Mouse (Mus musculus) midbrain, embryonic 11.5 days (tissue): ENCODE data around the gene Gpkow. TPM values are rescaled to one million over a fixed set of nuclear protein-coding genes. Genes with fewer than 3 reads are reported as not detected.
A peak's percentile ranks its signal among the peaks of the same experiment; 100 is the strongest.

Experiments used
- ATAC-seq: fragments of 200-750 bp; cut with Nextera tagmentation; 2 replicates; pipeline ENCODE4 v1.8.0; 2017; ENCODE audit warnings: moderate TSS enrichment, moderate library complexity; ENCODE audit not compliant: low FRiP score
- DNase-seq: peaks from one replicate; pipeline ENCODE4 v3.0.0; 2015; ENCODE audit warnings: low spot score; ENCODE audit errors: missing footprints
- H3K27ac ChIP-seq: fragments of 300-500 bp; sonication (generic); 2 replicates; pipeline ENCODE4 v1.5.1; 2014; ENCODE audit warnings: low read depth, low read length
- H3K27me3 ChIP-seq: fragments of 300-500 bp; sonication (generic); 2 replicates; pipeline ENCODE4 v1.6.1; 2014; ENCODE audit warnings: mild to moderate bottlenecking, low read length, moderate library complexity, mixed read lengths; ENCODE audit not compliant: control insufficient read depth, insufficient read depth
- H3K36me3 ChIP-seq: fragments of 300-500 bp; sonication (generic); 2 replicates; pipeline ENCODE4 v1.6.1; 2014; ENCODE audit warnings: mild to moderate bottlenecking, low read length, moderate library complexity, mixed read lengths; ENCODE audit not compliant: control insufficient read depth, insufficient read depth
- H3K4me1 ChIP-seq: fragments of 300-500 bp; sonication (generic); 2 replicates; pipeline ENCODE4 v1.6.1; 2014; ENCODE audit warnings: low read length; ENCODE audit not compliant: control insufficient read depth, insufficient read depth
- H3K4me2 ChIP-seq: fragments of 300-500 bp; sonication (generic); 2 replicates; pipeline ENCODE4 v1.6.1; 2014; ENCODE audit warnings: mild to moderate bottlenecking, moderate library complexity
- H3K4me3 ChIP-seq: fragments of 300-500 bp; sonication (generic); 2 replicates; pipeline ENCODE4 v1.5.1; 2014; ENCODE audit warnings: low read depth, low read length
- H3K9ac ChIP-seq: fragments of 300-500 bp; sonication (generic); 2 replicates; pipeline ENCODE4 v1.6.1; 2014; ENCODE audit warnings: low read length
- H3K9me3 ChIP-seq: fragments of 300-500 bp; sonication (generic); 2 replicates; pipeline ENCODE4 v1.6.1; 2016; ENCODE audit warnings: low read length; ENCODE audit not compliant: control insufficient read depth
- WGBS: fragments of 180-500 bp; shearing (Covaris S2); extraction: QIAGEN DNeasy Blood & Tissue Kit; methylation state at CpG from one replicate; pipeline ENCODE4 v1.1.7; 2014; 5-methylcytosine and 5-hydroxymethylcytosine counted together
- polyA plus RNA-seq: library from polyadenylated mRNA; unstranded; fragments of >200 nt; fragmentation: Nextera tagmentation; extraction: Ambion mirVana; gene quantifications from 2 replicates; pipeline ENCODE4 v1.2.1, GENCODE M21; 2014

Gpkow gene
- polyA plus RNA-seq, 1 experiment from 2014 or later, result 44.4 TPM

DNA sequence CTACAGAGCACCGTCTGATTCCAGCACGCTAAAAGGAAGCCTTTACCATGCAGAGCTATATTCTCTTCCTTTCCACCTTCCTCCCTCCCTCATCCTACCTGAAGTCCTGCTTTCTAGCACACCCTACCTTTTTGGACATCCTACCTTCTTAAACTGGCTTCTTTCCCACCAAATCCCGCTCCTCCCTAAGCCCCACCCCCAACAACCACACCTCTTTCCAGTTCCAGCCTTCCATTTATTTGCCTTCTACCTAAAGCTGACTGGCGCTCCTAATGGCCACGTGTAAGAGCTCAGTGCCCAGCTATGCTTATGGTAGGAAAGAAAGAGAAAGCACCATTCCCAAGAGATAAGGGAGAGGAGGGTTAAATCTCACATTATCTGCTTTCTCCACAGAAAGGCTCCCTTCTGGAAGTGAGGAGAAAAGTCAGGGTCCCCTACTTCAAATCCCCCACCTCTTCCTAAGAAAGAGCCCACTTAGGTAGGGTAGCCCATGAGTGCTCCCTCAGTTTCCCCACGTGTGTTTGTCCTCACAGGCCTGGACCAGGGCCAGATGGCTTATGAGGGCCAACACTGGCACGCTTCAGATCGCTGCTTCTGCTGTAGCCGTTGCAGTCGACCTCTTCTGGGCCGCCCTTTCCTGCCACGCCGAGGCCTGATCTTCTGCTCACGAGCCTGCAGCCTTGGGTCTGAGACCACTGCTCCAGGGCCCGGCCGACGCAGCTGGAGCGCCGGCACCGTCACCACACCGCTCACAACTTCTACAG is 31.0 kb upstream of the Gpkow start:
- H3K4me3 ChIP-seq, result no peak overlapping the region
- no peak overlapping the region for H3K4me2 ChIP-seq
- WGBS, result 75% methylated on average over 21 of the region's 21 CpGs
- ATAC-seq, result no peak
- H3K9me3 ChIP-seq, result no peaks in the 10 kb centered on the region
- H3K4me1 ChIP-seq, result no peaks in the 10 kb centered on the region
- no peak overlapping the region for H3K27ac ChIP-seq
- H3K27me3 ChIP-seq, result no peaks in the 10 kb centered on the region
- H3K36me3 ChIP-seq, result no peaks in the 10 kb centered on the region
- no peak overlapping the region for H3K9ac ChIP-seq
- no peak for DNase-seq

DNA sequence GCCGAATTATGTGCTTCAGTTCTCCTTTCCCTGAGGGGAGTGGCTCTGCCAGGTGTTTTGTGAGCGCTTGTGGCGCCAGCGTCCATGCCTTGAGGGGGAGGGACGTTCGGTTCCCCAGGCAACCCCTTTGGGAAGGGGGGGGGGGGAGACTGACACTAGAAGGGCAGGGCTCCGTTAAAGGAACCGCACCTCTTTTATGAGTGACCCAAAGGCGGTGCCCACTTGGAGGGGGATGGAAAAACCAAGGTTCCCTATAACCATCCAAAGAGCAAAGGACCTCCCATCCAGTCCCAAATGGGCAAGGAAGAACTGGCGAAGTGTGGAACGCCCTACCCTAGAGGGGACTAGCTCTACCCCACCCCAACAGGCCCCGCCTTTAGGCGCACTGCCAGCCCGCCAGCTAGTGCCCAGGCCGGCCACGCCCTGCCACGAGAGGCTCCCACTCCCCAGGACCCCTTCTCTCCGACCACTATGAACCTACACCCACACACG is 26.5 kb upstream of the Gpkow start:
- ATAC-seq (peak; percentile 83), DNase-seq (peak; percentile 87)
- Histone ChIP-seq H3K9ac (peak overlapping the region; percentile 42), H3K27me3 (no peaks in the 10 kb centered on the region), H3K9me3 (no peaks in the 10 kb centered on the region), H3K4me2 (peak overlapping the region; percentile 48), H3K4me1 (no peaks in the 10 kb centered on the region), H3K36me3 (no peaks in the 10 kb centered on the region), H3K4me3 (peak overlapping the region; percentile 34), H3K27ac (no peak overlapping the region)
- WGBS, result 16% methylated on average over 17 of the region's 19 CpGs

DNA sequence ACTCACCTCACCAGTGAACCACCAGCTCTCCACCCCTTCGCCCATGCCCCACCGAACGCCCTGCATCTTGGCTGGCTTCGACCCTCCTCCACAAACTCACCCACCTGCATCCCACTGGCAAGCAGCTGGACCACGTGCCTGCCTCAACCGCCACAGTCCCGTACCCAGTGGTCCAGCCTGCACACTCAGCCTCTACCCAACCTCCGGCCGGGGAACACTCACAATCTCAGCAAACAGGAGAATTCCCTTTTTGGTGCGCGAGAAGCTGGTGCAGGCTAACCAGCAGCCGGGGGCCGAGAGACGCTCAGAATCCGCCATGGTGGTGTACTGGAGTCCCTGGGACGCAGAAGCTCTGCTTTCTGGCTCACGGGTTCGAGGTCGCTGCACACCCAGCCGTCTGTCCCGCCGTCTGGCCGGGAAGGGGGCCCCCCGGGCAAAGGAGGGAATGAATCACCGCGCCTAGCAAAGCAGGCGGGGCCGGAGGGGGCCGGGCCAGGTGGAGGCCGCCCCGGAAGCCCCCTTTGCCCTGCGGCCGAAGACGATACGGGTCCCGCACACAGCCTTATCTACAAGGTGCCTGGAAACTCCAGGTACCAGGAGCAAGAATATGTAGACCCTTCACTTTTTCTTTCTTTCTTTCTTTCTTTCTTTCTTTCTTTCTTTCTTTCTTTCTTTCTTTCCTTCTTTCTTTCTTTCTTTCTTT is 25.9 kb upstream of the Gpkow start, which contains the start of gene Plp2:
Plp2 (minus strand) TSS at position 470 of the 703 bp plus-strand sequence.
- Histone ChIP-seq H3K27me3 (no peaks in the 10 kb centered on the region), H3K4me3 (peak within 1 kb of the TSS; percentile 34), H3K4me1 (no peaks in the 10 kb centered on the region), H3K4me2 (peak within 1 kb of the TSS; percentile 48), H3K27ac (no peak within 1 kb of the TSS), H3K9ac (peak within 1 kb of the TSS; percentile 42), H3K36me3 (no peaks in the 10 kb centered on the region), H3K9me3 (no peaks in the 10 kb centered on the region)
- DNase-seq, result peak; percentile 87
- WGBS, result 26% methylated on average over 31 of the region's 36 CpGs
- peak; percentile 59; the same call in 1 of the 2 replicates for ATAC-seq

GRCm38 (mm10) chrX:7672739-7673138 is 24.2 kb upstream of the Gpkow start:
- Histone ChIP-seq H3K4me1 (no peaks in the 10 kb centered on the region), H3K4me3 (no peak overlapping the region), H3K27me3 (no peaks in the 10 kb centered on the region), H3K27ac (no peak overlapping the region), H3K4me2 (no peak overlapping the region), H3K9me3 (no peaks in the 10 kb centered on the region), H3K9ac (no peak overlapping the region), H3K36me3 (no peaks in the 10 kb centered on the region)
- DNase-seq (no peak), ATAC-seq (no peak)
- 50% methylated on average over 6 of the region's 6 CpGs for WGBS

- ATAC-seq (no peak), DNase-seq (no peak)
- Histone ChIP-seq H3K9ac (no peak overlapping the region), H3K9me3 (no peaks in the 10 kb centered on the region), H3K4me1 (no peaks in the 10 kb centered on the region), H3K27me3 (no peaks in the 10 kb centered on the region), H3K4me2 (no peak overlapping the region), H3K36me3 (no peaks in the 10 kb centered on the region), H3K27ac (no peak overlapping the region), H3K4me3 (no peak overlapping the region)
- WGBS, result 35% methylated on average over 12 of the region's 12 CpGs
These were observed 23.2 kb upstream of the Gpkow start for GRCm38 (mm10) chrX:7673578-7674281.

DNA sequence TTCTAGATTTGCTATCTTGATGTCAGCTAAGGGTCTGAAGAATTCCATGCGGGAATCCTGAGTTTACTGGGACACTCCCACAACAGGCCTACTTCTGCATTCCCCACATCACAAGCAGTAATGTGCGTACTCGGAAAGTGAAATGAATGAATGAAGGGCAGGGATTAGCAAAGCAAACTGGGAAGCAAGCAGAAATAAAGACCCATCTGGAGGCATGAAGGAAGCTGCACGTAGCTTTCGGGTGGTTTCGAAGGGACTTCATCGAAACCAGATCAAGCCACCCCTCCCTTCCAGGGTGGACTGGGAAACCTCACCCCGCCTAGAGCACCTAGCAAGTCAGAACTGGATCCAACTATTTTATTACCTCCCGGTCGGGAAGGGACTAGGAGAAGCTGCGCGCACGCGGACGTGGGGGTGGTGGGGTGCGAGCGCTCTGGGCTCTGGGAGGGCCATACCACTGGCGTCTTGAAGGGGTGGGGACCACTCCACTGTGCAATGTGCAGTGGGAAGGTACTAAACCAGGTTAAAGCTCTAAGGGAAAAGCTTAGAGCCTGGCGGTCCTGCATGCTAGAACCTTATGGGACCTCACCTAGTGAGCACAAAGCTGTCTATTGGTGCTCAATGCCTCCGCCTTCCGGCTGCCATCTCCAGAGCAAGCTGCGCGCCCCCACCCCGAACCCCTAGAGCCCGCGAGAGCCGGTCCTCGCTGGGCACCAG is 22.5 kb upstream of the Gpkow start:
- H3K4me3 ChIP-seq, result no peak overlapping the region
- H3K27ac ChIP-seq, result no peak overlapping the region
- H3K4me1 ChIP-seq, result no peaks in the 10 kb centered on the region
- H3K27me3 ChIP-seq, result no peaks in the 10 kb centered on the region
- H3K9ac ChIP-seq, result no peak overlapping the region
- H3K36me3 ChIP-seq, result no peaks in the 10 kb centered on the region
- H3K4me2 ChIP-seq, result peak overlapping the region; percentile 22
- no peak for ATAC-seq
- DNase-seq, result peak; percentile 81
- WGBS, result 39% methylated on average over 28 of the region's 28 CpGs
- H3K9me3 ChIP-seq, result no peaks in the 10 kb centered on the region

GRCm38 (mm10) chrX:7675001-7675380 is 21.9 kb upstream of the Gpkow start:
- DNase-seq (no peak), ATAC-seq (no peak)
- 39% methylated on average over 10 of the region's 10 CpGs for WGBS
- peak overlapping the region; percentile 22 for H3K4me2 ChIP-seq
- H3K27ac ChIP-seq, result no peak overlapping the region
- H3K27me3 ChIP-seq, result no peaks in the 10 kb centered on the region
- H3K4me3 ChIP-seq, result no peak overlapping the region
- H3K36me3 ChIP-seq, result no peaks in the 10 kb centered on the region
- no peak overlapping the region for H3K9ac ChIP-seq
- no peaks in the 10 kb centered on the region for H3K4me1 ChIP-seq
- H3K9me3 ChIP-seq, result no peaks in the 10 kb centered on the region

DNA sequence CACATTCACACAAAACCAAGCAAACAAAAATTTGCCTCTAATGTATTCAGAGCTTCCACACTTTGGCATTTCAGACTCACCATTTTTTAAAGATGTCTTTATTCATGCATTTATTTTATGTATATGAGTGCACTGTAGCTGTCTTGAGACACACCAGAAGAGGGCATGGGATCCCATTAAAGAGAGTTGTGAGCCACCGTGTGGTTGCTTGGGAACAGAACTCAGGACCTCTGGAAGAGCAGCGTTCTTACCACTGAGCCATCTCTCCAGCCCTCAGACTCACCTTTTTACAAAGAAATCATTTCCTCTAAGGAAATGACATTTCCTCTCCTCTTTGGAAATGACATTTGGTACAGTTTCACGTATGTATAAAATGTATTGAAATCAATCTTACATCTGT is 17.9 kb upstream of the Gpkow start:
- Histone ChIP-seq H3K4me3 (no peak overlapping the region), H3K27me3 (no peaks in the 10 kb centered on the region), H3K4me1 (no peaks in the 10 kb centered on the region), H3K9me3 (no peaks in the 10 kb centered on the region), H3K36me3 (no peaks in the 10 kb centered on the region), H3K4me2 (no peak overlapping the region), H3K27ac (no peak overlapping the region), H3K9ac (no peak overlapping the region)
- no peak for ATAC-seq
- no peak for DNase-seq
- WGBS, result 37% methylated on average over 3 of the region's 3 CpGs
